Mouse (Mus musculus) spleen, adult 2 months (tissue): ENCODE measurements around the gene Uba3.

Source experiments
- CTCF ChIP-seq: fragments of 200-500 bp; IDR thresholded peaks from 2 replicates; pipeline ENCODE4 v1.5.1; 2011; ENCODE audit warnings: mild to moderate bottlenecking, inconsistent platforms; ENCODE audit not compliant: insufficient read depth, insufficient read length, insufficient replicate concordance; ENCODE audit errors: extremely low read depth
- POLR2A ChIP-seq: fragments of 200-500 bp; IDR thresholded peaks from 2 replicates; pipeline ENCODE4 v1.6.1; 2011; ENCODE audit warnings: low read depth, low read length, inconsistent platforms

DNA sequence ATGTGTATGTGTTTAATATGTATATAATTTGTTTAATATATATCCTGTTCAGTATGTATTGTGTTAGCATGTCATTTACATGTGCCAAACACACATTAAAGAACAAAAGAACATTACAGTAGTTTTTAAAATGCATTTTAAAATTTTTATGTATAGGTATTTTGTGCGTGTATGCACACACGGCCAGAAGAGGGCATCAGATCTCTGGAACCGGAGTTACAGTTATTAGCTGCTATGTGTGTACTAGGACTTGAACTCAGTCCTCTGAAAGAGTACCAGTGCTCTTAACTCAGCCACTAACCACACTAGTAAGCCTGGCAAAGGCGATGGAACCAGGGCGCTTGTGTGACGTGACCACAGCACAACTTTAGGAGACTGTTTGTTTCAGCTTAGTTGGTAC lies 55.3 kb downstream of the Uba3 start:
- TF ChIP-seq POLR2A = no peak
- no peak for TF ChIP-seq CTCF
